Mouse (Mus musculus): ENCODE measurements around the gene Uckl1. TPM values are rescaled to one million over a fixed set of nuclear protein-coding genes. Genes with fewer than 3 reads are reported as not detected.

Uckl1 gene
- polyA plus RNA-seq, 1 experiment from 2014 or later: 45.6 TPM

DNA sequence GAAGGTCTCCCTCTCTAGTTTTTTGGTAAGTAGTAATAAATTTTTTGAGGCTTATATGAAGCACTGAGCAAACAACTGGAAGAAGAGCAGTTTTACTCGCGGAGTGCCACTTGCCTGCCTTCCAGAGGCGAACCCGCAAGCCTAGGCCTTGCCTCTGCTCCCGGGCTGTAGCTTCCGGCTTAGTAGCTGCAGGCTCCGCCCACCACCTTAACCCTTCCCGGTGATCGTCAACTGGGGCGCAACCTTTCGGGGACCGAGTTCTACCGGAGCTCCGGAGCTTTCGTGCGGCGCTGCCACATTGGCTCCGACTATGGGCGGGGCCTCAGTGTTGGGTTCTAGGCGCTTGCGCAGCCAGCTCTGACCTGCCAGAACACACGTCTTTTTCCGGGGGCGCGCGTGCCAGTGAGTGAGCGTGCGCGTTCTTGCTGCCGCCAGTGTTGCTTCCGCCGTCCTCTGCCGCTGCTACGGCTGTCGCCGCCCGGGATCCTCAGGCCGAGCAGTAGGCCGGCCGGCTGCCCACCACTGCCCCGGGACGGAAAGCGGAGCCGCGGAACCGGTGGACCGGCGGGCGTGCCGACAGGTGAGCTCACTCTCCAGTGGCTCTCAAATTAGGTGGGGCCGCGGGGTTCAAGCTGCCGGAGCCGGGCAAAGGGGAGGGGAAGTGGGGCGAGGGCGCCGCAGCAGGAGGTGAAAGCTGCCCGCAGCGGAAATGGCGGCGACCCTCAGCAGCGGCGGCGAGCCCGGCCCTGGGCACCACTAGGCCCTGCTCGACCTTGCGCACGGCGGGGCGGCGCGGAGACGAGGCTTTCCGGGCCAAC is 64.4 kb downstream of the Uckl1 start, which contains the start of gene Dnajc5:
Gene Dnajc5 (plus strand): TSS at position 368 of the 818 bp plus-strand sequence.
- Histone ChIP-seq H3K4me1 (replicated peaks; ENCODE audit: insufficient read depth, low read length) (peaks cover 22% of the 10 kb centered on the region; the same call in 1 of the 2 replicates), H3K9me3 (replicated peaks; ENCODE audit: low read length) (no peaks in the 10 kb centered on the region), H3K9ac (ENCODE audit: low read depth, low read length) (peak within 1 kb of the TSS; percentile 97), H3K27ac (peak within 1 kb of the TSS; percentile 99), H3K4me3 (replicated peaks; ENCODE audit: low read depth, low read length) (peak within 1 kb of the TSS; percentile 98), H3K27me3 (ENCODE audit: insufficient read depth, low read length) (no peaks in the 10 kb centered on the region), H3K36me3 (ENCODE audit: insufficient read depth, low read length) (peaks cover 10% of the 10 kb centered on the region), H3K4me2 (ENCODE audit: low read length) (peak within 1 kb of the TSS; percentile 71)
- DNase-seq (ENCODE audit: low spot score) (peak; percentile 98), ATAC-seq (replicated peaks; ENCODE audit: low FRiP score, low read depth) (peak; percentile 97)
- under 1% methylated on average over 74 of the region's 74 CpGs for WGBS
- no peak for TF ChIP-seq CTCF (IDR thresholded peaks at IDR 0.05; ENCODE audit: low read depth)

DNA sequence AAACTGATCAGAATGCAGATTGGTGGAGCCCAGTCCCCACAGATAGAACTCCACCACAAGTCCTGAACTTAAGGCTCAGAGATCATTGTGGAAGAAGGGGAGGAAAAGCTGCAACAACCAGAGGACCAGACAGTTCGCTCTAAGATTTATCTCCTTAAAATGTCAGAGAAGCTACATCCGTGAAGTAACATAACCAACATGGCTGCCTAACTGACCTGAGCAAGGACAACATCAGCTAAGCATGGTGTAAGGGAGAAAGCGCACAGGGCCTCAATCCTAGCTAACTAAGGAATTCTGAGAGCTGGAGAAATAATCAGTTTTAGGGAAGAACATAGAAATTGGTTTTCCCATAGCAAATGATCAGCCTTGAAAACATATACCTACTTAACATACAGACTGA is 65.5 kb downstream of the Uckl1 start:
- peak overlapping the region; percentile 97; the same call in 1 of the 2 replicates for H3K9ac ChIP-seq (ENCODE audit: low read depth, low read length)
- no peak for ATAC-seq (replicated peaks; ENCODE audit: low FRiP score, low read depth)
- no peaks in the 10 kb centered on the region for H3K9me3 ChIP-seq (replicated peaks; ENCODE audit: low read length)
- WGBS: 56% methylated on average over 3 of the region's 3 CpGs
- peak overlapping the region; percentile 99 for H3K27ac ChIP-seq
- peaks cover 19% of the 10 kb centered on the region for H3K36me3 ChIP-seq (ENCODE audit: insufficient read depth, low read length)
- peak overlapping the region; percentile 71 for H3K4me2 ChIP-seq (ENCODE audit: low read length)
- DNase-seq (ENCODE audit: low spot score): peak; percentile 48
- H3K27me3 ChIP-seq (ENCODE audit: insufficient read depth, low read length): no peaks in the 10 kb centered on the region
- H3K4me1 ChIP-seq (replicated peaks; ENCODE audit: insufficient read depth, low read length): peaks cover 22% of the 10 kb centered on the region; the same call in 1 of the 2 replicates
- peak overlapping the region; percentile 98 for H3K4me3 ChIP-seq (replicated peaks; ENCODE audit: low read depth, low read length)
- no peak for TF ChIP-seq CTCF (IDR thresholded peaks at IDR 0.05; ENCODE audit: low read depth)

Small RNA genes lying within 50 kb of the gene (microRNA-seq; reads per million reads assigned to microRNA genes)
- not detected for gene Mir7006

Other genes with a start within 250 kb of the Uckl1 start
- 32.2 and 33.1 TPM in 2 replicates for gene Zgpat, start 220.0 kb downstream of the Uckl1 start, polyA plus RNA-seq (2015; fragmentation: Nextera tagmentation; extraction: Ambion mirVana)
- 47.5 and 48.7 TPM in 2 replicates for gene Arfrp1, start 219.5 kb downstream of the Uckl1 start, polyA plus RNA-seq (2015; fragmentation: Nextera tagmentation; extraction: Ambion mirVana)
- gene Lime1, start 204.8 kb downstream of the Uckl1 start, polyA plus RNA-seq (2015; fragmentation: Nextera tagmentation; extraction: Ambion mirVana): 14.7 TPM in 2 replicates
- 15.6 and 17.8 TPM in 2 replicates for gene Zbtb46, start 125.5 kb downstream of the Uckl1 start, polyA plus RNA-seq (2015; fragmentation: Nextera tagmentation; extraction: Ambion mirVana)
- 0.12 and 0.17 TPM in 2 replicates for gene Abhd16b, start 91.7 kb downstream of the Uckl1 start, polyA plus RNA-seq (2015; fragmentation: Nextera tagmentation; extraction: Ambion mirVana)
- gene Tpd52l2, start 87.8 kb downstream of the Uckl1 start, polyA plus RNA-seq (2015; fragmentation: Nextera tagmentation; extraction: Ambion mirVana): 140 and 144 TPM in 2 replicates
- gene Dnajc5, start 64.4 kb downstream of the Uckl1 start, polyA plus RNA-seq (2015; fragmentation: Nextera tagmentation; extraction: Ambion mirVana): 70.5 and 79.5 TPM in 2 replicates
- 46.3 and 52.2 TPM in 2 replicates for gene Prpf6, start 7.0 kb upstream of the Uckl1 start, polyA plus RNA-seq (2015; fragmentation: Nextera tagmentation; extraction: Ambion mirVana)
- 30.0 and 30.3 TPM in 2 replicates for gene Zfp512b, start 7.9 kb upstream of the Uckl1 start, polyA plus RNA-seq (2015; fragmentation: Nextera tagmentation; extraction: Ambion mirVana)
- 26.9 and 27.4 TPM in 2 replicates for gene Samd10, start 14.3 kb upstream of the Uckl1 start, polyA plus RNA-seq (2015; fragmentation: Nextera tagmentation; extraction: Ambion mirVana)
- gene Gm29797, start 72.1 kb upstream of the Uckl1 start, polyA plus RNA-seq (2015; fragmentation: Nextera tagmentation; extraction: Ambion mirVana): not detected in 2 replicates
- 56.6 and 62.2 TPM in 2 replicates for gene Sox18, start 86.7 kb upstream of the Uckl1 start, polyA plus RNA-seq (2015; fragmentation: Nextera tagmentation; extraction: Ambion mirVana)
- gene Tcea2, start 95.4 kb upstream of the Uckl1 start, polyA plus RNA-seq (2015; fragmentation: Nextera tagmentation; extraction: Ambion mirVana): 22.6 and 23.4 TPM in 2 replicates
- 38.9 and 41.7 TPM in 2 replicates for gene Rgs19, start 109.1 kb upstream of the Uckl1 start, polyA plus RNA-seq (2015; fragmentation: Nextera tagmentation; extraction: Ambion mirVana)
- not detected in 2 replicates for gene Lkaaear1, start 113.5 kb upstream of the Uckl1 start, polyA plus RNA-seq (2015; fragmentation: Nextera tagmentation; extraction: Ambion mirVana)
- gene Oprl1, start 130.1 kb upstream of the Uckl1 start, polyA plus RNA-seq (2015; fragmentation: Nextera tagmentation; extraction: Ambion mirVana): 0.19 and 0.25 TPM in 2 replicates
- gene Myt1, start 178.4 kb upstream of the Uckl1 start, polyA plus RNA-seq (2015; fragmentation: Nextera tagmentation; extraction: Ambion mirVana): not detected in 2 replicates

All from kidney, postnatal 0 days (tissue).